Mouse (Mus musculus): ENCODE data around the gene Ttll11. TPM values are rescaled to one million over a fixed set of nuclear protein-coding genes. Genes with fewer than 3 reads are reported as not detected.

Gene Ttll11
- polyA plus RNA-seq, 1 experiment from 2014 or later: 6.1 TPM

DNA sequence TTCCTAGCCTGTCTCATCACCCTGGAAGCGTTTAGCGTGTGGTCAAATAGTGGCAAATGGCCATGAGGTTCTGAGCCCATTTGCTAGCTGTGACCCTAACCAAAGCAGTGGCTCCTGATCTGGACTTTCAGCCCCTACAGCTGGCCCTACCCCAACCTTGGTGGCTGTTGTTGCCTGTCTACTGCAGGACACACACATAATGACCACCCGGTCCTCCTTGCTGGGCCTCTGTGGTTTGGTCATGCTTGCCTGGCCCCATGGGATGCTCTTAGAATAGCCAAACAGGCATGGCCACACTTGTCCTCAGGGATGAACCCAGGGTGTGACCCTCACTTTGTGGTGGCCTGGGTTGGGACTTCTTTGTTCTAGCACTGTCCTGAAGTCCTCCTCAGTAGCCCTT, 80.0 kb downstream of the Ttll11 start:
- WGBS: 98% methylated on average over 3 of the region's 3 CpGs
- no peaks in the 10 kb centered on the region for H3K27me3 ChIP-seq (ENCODE audit: control insufficient read depth, insufficient read depth, low read length)
- no peak for ATAC-seq (ENCODE audit: low read depth)
- H3K27ac ChIP-seq (ENCODE audit: low read depth, low read length): no peak overlapping the region
- no peak overlapping the region for H3K4me3 ChIP-seq (ENCODE audit: low read depth, low read length)
- no peak overlapping the region for H3K9ac ChIP-seq (replicated peaks; ENCODE audit: low read depth, low read length)
- no peaks in the 10 kb centered on the region for H3K9me3 ChIP-seq (ENCODE audit: control insufficient read depth, low read length)
- no peaks in the 10 kb centered on the region for H3K36me3 ChIP-seq (ENCODE audit: control insufficient read depth, insufficient read depth, low read length)
- H3K4me1 ChIP-seq (ENCODE audit: control insufficient read depth, insufficient read depth, low read length): no peaks in the 10 kb centered on the region
- H3K4me2 ChIP-seq (ENCODE audit: low read depth, low read length): no peak overlapping the region

DNA sequence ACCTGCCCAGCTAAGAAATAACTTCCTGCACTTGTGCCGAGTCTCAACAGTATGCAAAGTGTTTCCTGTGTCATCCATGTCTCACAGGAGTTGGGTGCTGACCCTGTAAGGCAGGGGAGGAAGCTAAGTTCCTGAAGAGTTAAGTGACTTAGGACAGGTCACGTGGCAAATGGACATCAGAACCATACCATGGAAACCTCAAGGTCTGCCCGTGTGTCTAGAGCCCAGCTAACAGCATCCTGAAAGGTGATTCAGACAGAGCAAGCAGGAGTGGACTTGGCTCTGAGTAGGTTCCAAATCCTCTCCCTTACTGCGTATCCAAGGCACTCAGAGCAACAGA, 80.6 kb downstream of the Ttll11 start:
- 86% methylated on average over 4 of the region's 4 CpGs for WGBS
- Histone ChIP-seq H3K4me3 (ENCODE audit: low read depth, low read length) (no peak overlapping the region), H3K36me3 (ENCODE audit: control insufficient read depth, insufficient read depth, low read length) (no peaks in the 10 kb centered on the region), H3K27me3 (ENCODE audit: control insufficient read depth, insufficient read depth, low read length) (no peaks in the 10 kb centered on the region), H3K4me1 (ENCODE audit: control insufficient read depth, insufficient read depth, low read length) (no peaks in the 10 kb centered on the region), H3K9me3 (ENCODE audit: control insufficient read depth, low read length) (no peaks in the 10 kb centered on the region), H3K4me2 (ENCODE audit: low read depth, low read length) (no peak overlapping the region), H3K27ac (ENCODE audit: low read depth, low read length) (no peak overlapping the region), H3K9ac (replicated peaks; ENCODE audit: low read depth, low read length) (no peak overlapping the region)
- no peak for ATAC-seq (ENCODE audit: low read depth)

GRCm38 (mm10) chr2:35898425-35899134, 81.1 kb downstream of the Ttll11 start:
- no peaks in the 10 kb centered on the region for H3K27me3 ChIP-seq (ENCODE audit: control insufficient read depth, insufficient read depth, low read length)
- H3K4me1 ChIP-seq (ENCODE audit: control insufficient read depth, insufficient read depth, low read length): no peaks in the 10 kb centered on the region
- WGBS: 89% methylated on average over 6 of the region's 6 CpGs
- no peak for ATAC-seq (ENCODE audit: low read depth)
- H3K9ac ChIP-seq (replicated peaks; ENCODE audit: low read depth, low read length): no peak overlapping the region
- H3K9me3 ChIP-seq (ENCODE audit: control insufficient read depth, low read length): no peaks in the 10 kb centered on the region
- H3K27ac ChIP-seq (ENCODE audit: low read depth, low read length): no peak overlapping the region
- no peak overlapping the region for H3K4me2 ChIP-seq (ENCODE audit: low read depth, low read length)
- no peak overlapping the region for H3K4me3 ChIP-seq (ENCODE audit: low read depth, low read length)
- H3K36me3 ChIP-seq (ENCODE audit: control insufficient read depth, insufficient read depth, low read length): no peaks in the 10 kb centered on the region

GRCm38 (mm10) chr2:35897125-35897524, 82.6 kb downstream of the Ttll11 start:
- H3K9ac ChIP-seq (replicated peaks; ENCODE audit: low read depth, low read length): no peak overlapping the region
- H3K4me3 ChIP-seq (ENCODE audit: low read depth, low read length): no peak overlapping the region
- no peaks in the 10 kb centered on the region for H3K36me3 ChIP-seq (ENCODE audit: control insufficient read depth, insufficient read depth, low read length)
- no peaks in the 10 kb centered on the region for H3K9me3 ChIP-seq (ENCODE audit: control insufficient read depth, low read length)
- no peak overlapping the region for H3K4me2 ChIP-seq (ENCODE audit: low read depth, low read length)
- H3K27ac ChIP-seq (ENCODE audit: low read depth, low read length): no peak overlapping the region
- 81% methylated on average over 2 of the region's 2 CpGs for WGBS
- H3K27me3 ChIP-seq (ENCODE audit: control insufficient read depth, insufficient read depth, low read length): no peaks in the 10 kb centered on the region
- H3K4me1 ChIP-seq (ENCODE audit: control insufficient read depth, insufficient read depth, low read length): no peaks in the 10 kb centered on the region
- ATAC-seq (ENCODE audit: low read depth): no peak

DNA sequence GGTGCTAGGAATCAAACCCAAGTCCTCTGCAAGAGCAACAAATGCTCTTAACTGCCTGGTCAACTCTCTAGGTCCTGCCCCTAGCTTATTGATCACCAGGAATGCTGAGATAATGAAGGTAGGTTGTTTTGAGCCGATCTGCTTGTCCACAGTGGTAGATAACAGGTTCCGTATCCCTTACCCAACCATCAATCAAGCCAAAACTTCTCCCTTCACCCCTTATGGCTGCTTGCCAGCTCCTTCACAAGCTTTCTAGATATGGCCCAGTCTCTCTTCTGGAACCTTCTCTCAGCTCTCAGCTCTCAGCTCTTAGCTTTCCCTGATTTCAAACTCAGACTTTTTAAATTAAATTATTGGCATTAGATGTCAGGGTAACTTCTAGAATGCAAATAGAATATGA, 85.2 kb downstream of the Ttll11 start:
- H3K27ac ChIP-seq (ENCODE audit: low read depth, low read length): no peak overlapping the region
- no peak overlapping the region for H3K4me2 ChIP-seq (ENCODE audit: low read depth, low read length)
- no peak for ATAC-seq (ENCODE audit: low read depth)
- H3K27me3 ChIP-seq (ENCODE audit: control insufficient read depth, insufficient read depth, low read length): no peaks in the 10 kb centered on the region
- no peaks in the 10 kb centered on the region for H3K9me3 ChIP-seq (ENCODE audit: control insufficient read depth, low read length)
- no peak overlapping the region for H3K4me3 ChIP-seq (ENCODE audit: low read depth, low read length)
- WGBS: 90% methylated on average over 2 of the region's 2 CpGs
- H3K36me3 ChIP-seq (ENCODE audit: control insufficient read depth, insufficient read depth, low read length): no peaks in the 10 kb centered on the region
- no peaks in the 10 kb centered on the region for H3K4me1 ChIP-seq (ENCODE audit: control insufficient read depth, insufficient read depth, low read length)
- H3K9ac ChIP-seq (replicated peaks; ENCODE audit: low read depth, low read length): no peak overlapping the region

GRCm38 (mm10) chr2:35890635-35891034, 89.1 kb downstream of the Ttll11 start:
- H3K4me2 ChIP-seq (ENCODE audit: low read depth, low read length): no peak overlapping the region
- 48% methylated on average over 3 of the region's 3 CpGs for WGBS
- no peak overlapping the region for H3K4me3 ChIP-seq (ENCODE audit: low read depth, low read length)
- ATAC-seq (ENCODE audit: low read depth): no peak
- no peaks in the 10 kb centered on the region for H3K4me1 ChIP-seq (ENCODE audit: control insufficient read depth, insufficient read depth, low read length)
- H3K9me3 ChIP-seq (ENCODE audit: control insufficient read depth, low read length): no peaks in the 10 kb centered on the region
- H3K27me3 ChIP-seq (ENCODE audit: control insufficient read depth, insufficient read depth, low read length): no peaks in the 10 kb centered on the region
- no peak overlapping the region for H3K27ac ChIP-seq (ENCODE audit: low read depth, low read length)
- H3K9ac ChIP-seq (replicated peaks; ENCODE audit: low read depth, low read length): no peak overlapping the region
- no peaks in the 10 kb centered on the region for H3K36me3 ChIP-seq (ENCODE audit: control insufficient read depth, insufficient read depth, low read length)

DNA sequence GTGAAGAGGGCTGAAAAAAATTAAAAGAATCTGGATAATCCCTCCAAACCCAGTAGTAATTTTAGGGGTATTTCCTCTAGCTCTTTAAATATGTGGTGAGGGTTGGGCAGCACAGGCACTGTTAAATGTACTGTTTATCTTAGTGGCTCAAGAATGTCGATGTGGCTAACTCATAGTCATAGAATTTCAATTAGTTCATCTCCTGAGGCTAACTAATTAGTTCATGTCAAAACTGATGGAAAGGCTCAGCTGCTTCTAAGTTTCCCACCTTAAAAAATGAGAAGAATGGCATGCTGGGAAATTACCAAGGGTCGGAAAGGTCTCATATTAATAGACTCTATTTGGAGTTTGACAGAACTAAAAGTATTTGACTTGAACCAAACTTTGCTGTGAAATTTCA, 89.9 kb downstream of the Ttll11 start:
- WGBS: 62% methylated on average over 2 of the region's 2 CpGs
- H3K36me3 ChIP-seq (ENCODE audit: control insufficient read depth, insufficient read depth, low read length): no peaks in the 10 kb centered on the region

GRCm38 (mm10) chr2:35884296-35884695, 95.4 kb downstream of the Ttll11 start:
- Histone ChIP-seq H3K9me3 (ENCODE audit: control insufficient read depth, low read length) (no peaks in the 10 kb centered on the region), H3K9ac (replicated peaks; ENCODE audit: low read depth, low read length) (no peak overlapping the region), H3K27ac (ENCODE audit: low read depth, low read length) (no peak overlapping the region), H3K4me2 (ENCODE audit: low read depth, low read length) (no peak overlapping the region), H3K4me3 (ENCODE audit: low read depth, low read length) (no peak overlapping the region), H3K27me3 (ENCODE audit: control insufficient read depth, insufficient read depth, low read length) (no peaks in the 10 kb centered on the region), H3K4me1 (ENCODE audit: control insufficient read depth, insufficient read depth, low read length) (no peaks in the 10 kb centered on the region), H3K36me3 (ENCODE audit: control insufficient read depth, insufficient read depth, low read length) (no peaks in the 10 kb centered on the region)
- ATAC-seq (ENCODE audit: low read depth): no peak
- WGBS: 53% methylated on average over 7 of the region's 7 CpGs

More for the DNA sequence above, 89.9 kb downstream of the Ttll11 start:
- Histone ChIP-seq H3K4me1 (ENCODE audit: control insufficient read depth, insufficient read depth, low read length) (no peaks in the 10 kb centered on the region), H3K4me3 (ENCODE audit: low read depth, low read length) (no peak overlapping the region), H3K27me3 (ENCODE audit: control insufficient read depth, insufficient read depth, low read length) (no peaks in the 10 kb centered on the region), H3K27ac (ENCODE audit: low read depth, low read length) (no peak overlapping the region), H3K9me3 (ENCODE audit: control insufficient read depth, low read length) (no peaks in the 10 kb centered on the region), H3K9ac (replicated peaks; ENCODE audit: low read depth, low read length) (no peak overlapping the region), H3K4me2 (ENCODE audit: low read depth, low read length) (no peak overlapping the region)
- ATAC-seq (ENCODE audit: low read depth): no peak

GRCm38 (mm10) chr2:35882336-35882987, 97.3 kb downstream of the Ttll11 start:
- Histone ChIP-seq H3K9me3 (ENCODE audit: control insufficient read depth, low read length) (no peaks in the 10 kb centered on the region), H3K4me1 (ENCODE audit: control insufficient read depth, insufficient read depth, low read length) (no peaks in the 10 kb centered on the region), H3K4me3 (ENCODE audit: low read depth, low read length) (no peak overlapping the region), H3K36me3 (ENCODE audit: control insufficient read depth, insufficient read depth, low read length) (no peaks in the 10 kb centered on the region), H3K27me3 (ENCODE audit: control insufficient read depth, insufficient read depth, low read length) (no peaks in the 10 kb centered on the region), H3K9ac (replicated peaks; ENCODE audit: low read depth, low read length) (no peak overlapping the region), H3K27ac (ENCODE audit: low read depth, low read length) (no peak overlapping the region), H3K4me2 (ENCODE audit: low read depth, low read length) (no peak overlapping the region)
- 58% methylated on average over 9 of the region's 9 CpGs for WGBS
- no peak for ATAC-seq (ENCODE audit: low read depth)

Measured in neural tube, embryonic 14.5 days (tissue).